Mouse (Mus musculus): ENCODE data around the gene Vps45.
A peak's percentile ranks its signal among the peaks of the same experiment; 100 is the strongest.
"Not testable (repeated sequence)": the region's sequence is repeated elsewhere in the genome, so short reads cannot be mapped to it uniquely, and the experiment has no call there.

Vps45 gene

DNA sequence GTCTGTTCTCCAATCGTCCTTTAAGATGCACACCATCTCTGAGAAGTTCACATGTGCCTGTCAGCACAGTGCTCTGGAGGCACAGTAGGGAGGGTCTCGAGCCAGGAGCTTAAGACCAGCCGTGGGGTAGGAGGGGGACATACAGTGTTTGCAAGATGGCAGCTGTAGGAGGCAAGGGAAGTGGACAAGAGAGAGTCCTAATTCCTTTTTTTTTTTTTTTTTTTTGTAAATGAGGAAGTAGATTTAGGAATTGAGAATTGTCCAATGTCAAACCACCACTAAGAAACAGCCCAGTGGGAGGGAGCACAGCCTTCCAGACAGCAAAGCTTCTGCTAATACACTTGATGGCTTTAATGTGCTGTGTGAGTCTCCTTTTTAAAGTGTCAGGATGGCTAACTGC lies 81.2 kb downstream of the Vps45 start:
- Histone ChIP-seq H3K4me3 (replicated peaks; ENCODE audit: low read length) (no peak overlapping the region), H3K4me1 (replicated peaks; ENCODE audit: low read depth, low read length) (peaks cover 32% of the 10 kb centered on the region), H3K36me3 (ENCODE audit: insufficient read depth, low read length) (no peaks in the 10 kb centered on the region), H3K9me3 (ENCODE audit: low read length) (no peaks in the 10 kb centered on the region), H3K27me3 (ENCODE audit: insufficient read depth, low read length) (peaks cover 49% of the 10 kb centered on the region)
- TF ChIP-seq NANOG (IDR thresholded peaks at IDR 0.05; ENCODE audit: borderline replicate concordance, low read length) (no peak), POU5F1 (IDR thresholded peaks at IDR 0.05; ENCODE audit: borderline replicate concordance, low read length) (no peak), CTCF (conservative IDR thresholded peaks at IDR 0.05; ENCODE audit: low read length) (no peak)

DNA sequence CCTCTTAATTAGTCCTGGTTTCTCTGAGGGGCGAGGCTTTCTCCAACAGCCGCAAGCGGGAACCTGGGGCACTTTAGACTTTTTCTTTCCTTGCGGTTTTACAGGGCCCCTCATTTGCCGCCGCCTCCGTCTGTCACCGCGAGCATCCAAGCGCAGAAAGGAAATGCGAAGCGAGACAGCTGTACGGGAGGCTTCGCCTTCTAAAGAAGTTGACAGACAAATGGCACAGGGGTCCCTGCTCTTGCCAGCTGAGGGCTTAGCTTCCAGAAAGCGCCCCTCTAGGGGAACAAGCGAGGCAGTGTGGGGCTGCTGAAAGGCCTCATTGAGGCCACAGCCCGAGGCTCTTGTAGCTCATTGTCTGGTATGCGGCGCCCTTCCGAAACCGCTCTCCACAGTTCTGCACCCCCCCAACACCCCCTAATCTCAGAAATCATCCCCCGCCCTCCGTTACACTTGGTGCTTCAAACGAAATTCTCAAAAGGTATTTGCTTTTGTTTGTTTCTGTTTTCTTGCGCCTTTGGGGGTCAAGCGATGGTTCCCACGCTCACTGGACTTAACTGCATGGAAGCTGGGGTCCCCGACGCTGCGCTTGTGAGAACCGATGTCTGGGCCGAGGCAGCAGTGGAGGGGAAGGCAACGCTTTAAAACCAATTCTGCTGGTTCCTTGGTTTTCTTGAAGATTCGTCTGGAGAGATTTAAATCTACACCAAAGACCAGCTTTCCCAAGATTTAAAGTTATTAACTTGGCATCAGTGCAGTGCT lies 85.2 kb downstream of the Vps45 start:
- peaks cover 18% of the 10 kb centered on the region for H3K4me1 ChIP-seq (replicated peaks; ENCODE audit: low read depth, low read length)
- TF ChIP-seq CTCF (conservative IDR thresholded peaks at IDR 0.05; ENCODE audit: low read length), result no peak
- TF ChIP-seq NANOG (IDR thresholded peaks at IDR 0.05; ENCODE audit: borderline replicate concordance, low read length), result no peak
- TF ChIP-seq POU5F1 (IDR thresholded peaks at IDR 0.05; ENCODE audit: borderline replicate concordance, low read length), result no peak
- H3K27me3 ChIP-seq (ENCODE audit: insufficient read depth, low read length), result peaks cover 55% of the 10 kb centered on the region
- no peaks in the 10 kb centered on the region for H3K36me3 ChIP-seq (ENCODE audit: insufficient read depth, low read length)
- no peaks in the 10 kb centered on the region for H3K9me3 ChIP-seq (ENCODE audit: low read length)
- peak overlapping the region; percentile 61 for H3K4me3 ChIP-seq (replicated peaks; ENCODE audit: low read length)

DNA sequence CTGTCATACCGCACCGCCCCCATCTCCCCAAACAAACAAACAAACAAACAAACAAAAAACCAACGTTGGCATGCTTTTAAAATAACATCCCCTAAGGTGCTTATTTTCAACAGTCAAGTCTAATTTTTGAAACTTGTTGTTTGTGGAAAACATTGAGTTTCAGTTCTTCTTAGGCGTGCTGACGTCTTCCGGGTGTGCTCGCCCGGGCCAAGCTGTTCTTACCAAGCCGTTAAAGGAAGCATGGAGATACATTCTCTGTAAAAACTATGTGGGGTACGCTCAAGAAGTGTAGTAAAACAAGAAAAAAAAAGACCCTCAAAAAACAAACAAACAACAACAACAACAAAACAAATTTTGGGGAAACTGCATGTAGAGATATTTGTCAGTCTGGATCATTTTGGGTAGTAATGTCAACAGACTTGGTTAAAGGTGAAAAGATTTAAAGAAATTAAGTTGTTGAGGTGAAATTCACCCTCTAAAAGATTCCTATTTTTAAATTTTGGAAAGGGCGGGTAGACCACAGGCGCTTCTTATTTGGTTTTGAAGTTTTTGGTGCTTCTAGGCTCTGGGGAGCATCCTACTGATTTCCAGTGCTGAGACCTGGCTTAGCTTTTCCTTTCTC lies 85.9 kb downstream of the Vps45 start:
- TF ChIP-seq POU5F1 (IDR thresholded peaks at IDR 0.05; ENCODE audit: borderline replicate concordance, low read length) (no peak), NANOG (IDR thresholded peaks at IDR 0.05; ENCODE audit: borderline replicate concordance, low read length) (no peak), CTCF (conservative IDR thresholded peaks at IDR 0.05; ENCODE audit: low read length) (no peak)
- H3K4me1 ChIP-seq (replicated peaks; ENCODE audit: low read depth, low read length), result peaks cover 16% of the 10 kb centered on the region
- no peaks in the 10 kb centered on the region for H3K9me3 ChIP-seq (ENCODE audit: low read length)
- no peaks in the 10 kb centered on the region for H3K36me3 ChIP-seq (ENCODE audit: insufficient read depth, low read length)
- H3K27me3 ChIP-seq (ENCODE audit: insufficient read depth, low read length), result peaks cover 55% of the 10 kb centered on the region
- H3K4me3 ChIP-seq (replicated peaks; ENCODE audit: low read length), result peak overlapping the region; percentile 61

DNA sequence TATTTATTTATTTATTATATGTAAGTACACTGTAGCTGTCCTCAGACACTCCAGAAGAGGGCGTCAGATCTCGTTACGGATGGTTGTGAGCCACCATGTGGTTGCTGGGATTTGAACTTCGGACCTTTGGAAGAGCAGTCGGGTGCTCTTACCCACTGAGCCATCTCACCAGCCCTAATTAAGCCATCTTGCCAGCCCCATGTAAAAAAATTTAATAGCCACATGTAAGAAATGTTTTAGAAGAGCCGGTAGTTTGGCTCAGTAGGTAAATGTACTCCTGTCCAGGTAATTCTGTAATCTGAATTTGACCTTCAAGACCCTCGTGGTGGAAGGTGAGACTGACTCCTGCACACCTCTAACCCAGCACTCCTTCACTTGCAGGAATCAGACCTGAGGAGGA lies 87.6 kb downstream of the Vps45 start:
- H3K36me3 ChIP-seq (ENCODE audit: insufficient read depth, low read length); H3K9me3 ChIP-seq (ENCODE audit: low read length); H3K4me3 ChIP-seq (replicated peaks; ENCODE audit: low read length): not testable (repeated sequence)
- Histone ChIP-seq H3K4me1 (replicated peaks; ENCODE audit: low read depth, low read length) (peaks cover 15% of the 10 kb centered on the region), H3K27me3 (ENCODE audit: insufficient read depth, low read length) (peaks cover 55% of the 10 kb centered on the region)

DNA sequence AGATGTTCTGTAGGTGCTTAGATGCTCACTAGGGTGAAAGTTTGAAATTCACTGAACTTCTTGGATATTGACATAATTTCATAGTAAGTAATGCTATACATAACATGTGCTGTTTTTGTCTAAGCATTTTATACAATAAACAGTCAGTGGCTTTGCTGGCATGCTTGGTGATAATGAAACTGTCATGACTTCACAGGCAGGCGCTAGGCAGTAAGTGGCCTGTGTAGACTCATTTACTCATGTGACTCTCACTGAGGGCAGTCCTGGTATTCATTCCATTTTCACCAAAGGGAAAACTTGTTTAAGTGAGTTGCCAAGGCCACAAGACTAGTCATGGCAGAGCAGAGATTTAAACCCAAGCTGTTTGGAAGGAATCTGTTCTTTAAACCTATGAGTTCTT lies 89.0 kb downstream of the Vps45 start:
- TF ChIP-seq POU5F1 (IDR thresholded peaks at IDR 0.05; ENCODE audit: borderline replicate concordance, low read length) (no peak), CTCF (conservative IDR thresholded peaks at IDR 0.05; ENCODE audit: low read length) (no peak), NANOG (IDR thresholded peaks at IDR 0.05; ENCODE audit: borderline replicate concordance, low read length) (no peak)
- no peaks in the 10 kb centered on the region for H3K36me3 ChIP-seq (ENCODE audit: insufficient read depth, low read length)
- no peak overlapping the region for H3K4me3 ChIP-seq (replicated peaks; ENCODE audit: low read length)
- H3K4me1 ChIP-seq (replicated peaks; ENCODE audit: low read depth, low read length), result peaks cover 15% of the 10 kb centered on the region
- no peaks in the 10 kb centered on the region for H3K9me3 ChIP-seq (ENCODE audit: low read length)
- H3K27me3 ChIP-seq (ENCODE audit: insufficient read depth, low read length), result peaks cover 43% of the 10 kb centered on the region

DNA sequence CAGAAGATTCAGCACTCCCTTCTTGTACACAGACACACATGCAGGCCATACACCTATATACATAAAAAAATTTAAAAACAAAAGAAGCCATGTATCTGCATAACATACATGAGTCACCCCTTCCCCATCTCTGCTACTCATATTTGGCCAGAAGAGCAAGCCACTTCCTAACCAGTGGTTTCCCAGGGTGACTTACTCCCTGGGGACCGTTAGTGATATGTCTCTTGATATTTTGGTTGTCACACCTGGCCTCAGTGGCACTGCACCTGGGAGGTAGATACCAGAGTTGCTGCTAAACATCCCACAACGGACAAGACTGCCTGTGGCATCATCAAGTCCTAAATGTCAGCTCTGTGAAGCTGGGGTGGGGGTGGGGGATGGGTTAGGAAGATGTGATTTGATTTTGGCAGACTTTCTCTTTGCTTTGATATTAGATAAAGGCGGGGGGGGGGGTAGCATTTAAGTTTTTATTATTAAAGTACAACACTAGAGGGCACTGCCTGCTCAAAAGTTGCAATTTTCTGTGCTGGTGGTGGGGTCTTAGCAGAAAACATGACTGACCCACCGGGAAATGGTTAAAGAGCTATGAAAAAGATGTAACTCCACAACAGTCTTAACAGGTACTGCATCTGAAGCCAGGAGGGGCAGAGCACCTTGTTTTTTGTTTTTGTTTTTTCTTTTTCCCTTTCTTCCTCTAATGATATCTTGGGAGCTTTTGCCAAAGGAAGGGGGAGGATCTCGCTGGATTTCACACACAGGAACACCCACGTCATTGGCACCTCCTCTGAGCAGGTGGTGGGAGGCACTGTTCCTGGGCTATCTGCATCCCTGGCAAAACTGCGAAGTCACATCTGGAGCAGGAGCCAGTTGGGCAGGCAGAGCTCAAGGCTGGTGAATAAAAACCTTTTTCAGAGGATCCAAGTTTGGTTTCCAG lies 92.5 kb downstream of the Vps45 start:
- H3K4me3 ChIP-seq (replicated peaks; ENCODE audit: low read length), result no peak overlapping the region
- H3K27me3 ChIP-seq (ENCODE audit: insufficient read depth, low read length), result peaks cover 23% of the 10 kb centered on the region
- no peaks in the 10 kb centered on the region for H3K9me3 ChIP-seq (ENCODE audit: low read length)
- TF ChIP-seq POU5F1 (IDR thresholded peaks at IDR 0.05; ENCODE audit: borderline replicate concordance, low read length), result no peak
- TF ChIP-seq NANOG (IDR thresholded peaks at IDR 0.05; ENCODE audit: borderline replicate concordance, low read length), result no peak
- TF ChIP-seq CTCF (conservative IDR thresholded peaks at IDR 0.05; ENCODE audit: low read length), result no peak; the same call in 1 of the 2 replicates
- H3K4me1 ChIP-seq (replicated peaks; ENCODE audit: low read depth, low read length), result 0 out of 2 replicates have a peak, but pooled peaks cover 3% of the 10 kb centered on the region
- H3K36me3 ChIP-seq (ENCODE audit: insufficient read depth, low read length), result no peaks in the 10 kb centered on the region

DNA sequence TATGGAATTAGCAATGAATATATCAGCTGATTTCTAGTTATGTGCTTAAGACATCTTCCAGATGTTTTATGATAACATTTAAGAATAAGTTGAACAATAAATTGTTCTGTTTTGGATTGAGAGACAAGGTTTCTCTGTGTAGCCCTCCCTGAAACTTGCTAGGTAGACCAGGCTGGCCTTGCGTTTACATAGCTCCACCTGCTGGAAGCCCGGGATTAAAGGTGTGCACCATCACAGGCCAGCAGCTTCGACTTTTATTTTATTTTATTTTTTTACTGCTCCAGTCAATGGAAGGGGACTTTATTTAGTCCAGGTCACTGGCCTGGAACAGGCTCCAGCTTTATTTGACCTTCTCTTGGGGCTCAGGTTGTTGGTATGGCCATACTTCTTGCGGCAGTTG lies 94.6 kb downstream of the Vps45 start:
- peaks cover 18% of the 10 kb centered on the region for H3K27me3 ChIP-seq (ENCODE audit: insufficient read depth, low read length)
- no peaks in the 10 kb centered on the region for H3K36me3 ChIP-seq (ENCODE audit: insufficient read depth, low read length)
- TF ChIP-seq CTCF (conservative IDR thresholded peaks at IDR 0.05; ENCODE audit: low read length) (peak; percentile 64), NANOG (IDR thresholded peaks at IDR 0.05; ENCODE audit: borderline replicate concordance, low read length) (no peak)
- no peaks in the 10 kb centered on the region for H3K9me3 ChIP-seq (ENCODE audit: low read length)
- H3K4me1 ChIP-seq (replicated peaks; ENCODE audit: low read depth, low read length), result 0 out of 2 replicates have a peak, but pooled peaks cover 3% of the 10 kb centered on the region
- H3K4me3 ChIP-seq (replicated peaks; ENCODE audit: low read length), result no peak overlapping the region

DNA sequence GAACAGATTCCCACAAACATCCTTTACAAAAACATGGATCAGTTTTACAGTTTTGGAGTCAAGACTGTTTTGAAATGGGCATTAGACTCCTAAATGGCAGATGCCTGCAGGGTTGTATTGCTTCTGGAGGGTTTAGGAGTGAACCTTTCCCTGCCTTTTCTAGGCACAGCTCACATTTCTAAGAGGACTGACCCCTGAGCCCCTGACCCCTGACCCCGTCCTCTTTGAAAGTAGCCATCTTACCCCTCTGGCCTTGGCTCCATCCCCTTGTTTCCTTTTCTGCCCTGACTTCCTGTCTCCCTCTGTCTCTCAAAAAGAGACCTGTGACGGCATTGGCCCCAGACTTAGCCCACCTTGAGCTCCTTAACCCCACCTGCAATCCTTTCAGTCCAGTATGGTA lies 95.0 kb downstream of the Vps45 start:
- no peaks in the 10 kb centered on the region for H3K9me3 ChIP-seq (ENCODE audit: low read length)
- peaks cover 18% of the 10 kb centered on the region for H3K27me3 ChIP-seq (ENCODE audit: insufficient read depth, low read length)
- H3K36me3 ChIP-seq (ENCODE audit: insufficient read depth, low read length), result no peaks in the 10 kb centered on the region
- H3K4me3 ChIP-seq (replicated peaks; ENCODE audit: low read length), result no peak overlapping the region
- H3K4me1 ChIP-seq (replicated peaks; ENCODE audit: low read depth, low read length), result 0 out of 2 replicates have a peak, but pooled peaks cover 3% of the 10 kb centered on the region
- no peak for TF ChIP-seq CTCF (conservative IDR thresholded peaks at IDR 0.05; ENCODE audit: low read length)
- no peak for TF ChIP-seq POU5F1 (IDR thresholded peaks at IDR 0.05; ENCODE audit: borderline replicate concordance, low read length)
- no peak for TF ChIP-seq NANOG (IDR thresholded peaks at IDR 0.05; ENCODE audit: borderline replicate concordance, low read length)

DNA sequence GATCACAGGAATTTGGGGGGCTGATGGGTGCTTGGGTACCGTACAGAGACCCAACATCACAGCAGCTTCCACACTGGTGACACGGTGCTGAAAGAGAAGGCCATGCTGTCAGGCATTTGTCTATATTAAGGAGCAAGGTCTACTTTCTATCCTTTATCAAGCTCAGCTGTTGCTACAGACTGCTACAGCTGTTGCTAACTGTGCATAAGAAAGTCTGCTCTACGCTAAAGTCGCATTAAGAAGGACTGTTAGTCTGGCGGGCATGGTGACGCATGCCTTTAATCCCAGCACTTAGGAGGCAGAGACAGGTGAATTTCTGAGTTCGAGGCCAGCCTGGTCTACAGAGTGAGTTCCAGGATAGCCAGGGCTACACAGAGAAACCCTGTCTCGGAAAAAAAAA lies 96.1 kb downstream of the Vps45 start:
- H3K36me3 ChIP-seq (ENCODE audit: insufficient read depth, low read length); H3K4me3 ChIP-seq (replicated peaks; ENCODE audit: low read length); H3K4me1 ChIP-seq (replicated peaks; ENCODE audit: low read depth, low read length); H3K9me3 ChIP-seq (ENCODE audit: low read length): not testable (repeated sequence)
- H3K27me3 ChIP-seq (ENCODE audit: insufficient read depth, low read length), result peaks cover 18% of the 10 kb centered on the region

Measured in E14TG2a.4 (cell line).